In the genomic region with DNA sequence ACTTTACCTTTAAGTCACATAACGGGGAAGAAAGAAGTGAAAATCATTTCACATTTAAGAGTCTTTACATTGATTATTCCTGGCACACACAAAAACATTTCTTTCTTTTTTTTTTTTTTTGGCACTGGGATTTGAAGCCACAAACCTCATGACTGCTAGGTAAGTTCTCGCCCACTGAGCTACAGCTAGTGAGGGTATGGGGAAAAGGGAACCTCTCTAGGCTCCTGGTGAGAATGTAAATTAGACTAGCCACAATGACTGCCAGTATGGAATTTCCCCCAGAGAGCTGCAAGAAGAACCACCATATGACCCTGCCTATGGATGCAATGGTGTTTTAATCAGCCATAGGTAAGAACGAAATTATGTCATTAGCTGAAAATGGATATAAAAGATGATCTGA, we compare ENCODE assay signal across 46 mouse cellular contexts. TPM values are rescaled to one million over a fixed set of nuclear protein-coding genes. Genes with fewer than 3 reads are reported as not detected.
"Had no signal": no experiment of that assay in that cellular context is flagged by ENCODE, and none has a peak within 500 bp of the region (broad histone marks: within the 10 kb centered on the region; RNA-seq: fewer than 3 reads in every experiment).

No protein-coding gene starts in this region.

- H3K36me3 ChIP-seq: heart, embryonic 10.5 days; heart, embryonic 12.5 days; heart, embryonic 13.5 days; heart, embryonic 15.5 days; hindbrain, embryonic 10.5 days; hindbrain, embryonic 12.5 days; hindbrain, embryonic 13.5 days; hindbrain, embryonic 15.5 days; intestine, embryonic 15.5 days; kidney, embryonic 15.5 days had no signal

- ATAC-seq: hindbrain, postnatal 0 days; inflammation-experienced regulatory T-cells, adult 6 months; intestine, embryonic 15.5 days; intestine, embryonic 16.5 days; intestine, postnatal 0 days had no signal

- DNase-seq: heart, postnatal 10 days; heart, postnatal 14 days; heart, postnatal 36 days; heart, postnatal 4 days; kidney, adult 11 months; kidney, adult 18-20 months; kidney, adult 2 months; kidney, adult 8-10 months; kidney, adult 9 months; kidney, postnatal 10 days; kidney, postnatal 14 days; kidney, postnatal 25 days; kidney, postnatal 36 days; kidney, postnatal 4 days; layer of hippocampus, adult 9-11 months; layer of hippocampus, postnatal 36 days had no signal

- H3K9ac ChIP-seq: heart, embryonic 12.5 days; heart, embryonic 13.5 days; heart, embryonic 15.5 days; hindbrain, embryonic 12.5 days; hindbrain, embryonic 13.5 days; hindbrain, embryonic 14.5 days; hindbrain, embryonic 15.5 days; intestine, embryonic 15.5 days; kidney, embryonic 15.5 days had no signal

- H3K4me3 ChIP-seq: heart, embryonic 10.5 days; heart, embryonic 12.5 days; heart, embryonic 13.5 days; heart, embryonic 15.5 days; hindbrain, embryonic 10.5 days; hindbrain, embryonic 12.5 days; hindbrain, embryonic 13.5 days; hindbrain, embryonic 15.5 days; intestine, embryonic 15.5 days; kidney, embryonic 15.5 days; layer of hippocampus, adult 2 months had no signal

- H3K27me3 ChIP-seq: heart, embryonic 12.5 days; heart, embryonic 13.5 days; heart, embryonic 15.5 days; hindbrain, embryonic 12.5 days; hindbrain, embryonic 13.5 days; hindbrain, embryonic 15.5 days; intestine, embryonic 15.5 days; kidney, embryonic 15.5 days had no signal

- H3K27ac ChIP-seq: heart, embryonic 10.5 days; heart, embryonic 13.5 days; heart, embryonic 15.5 days; hindbrain, embryonic 10.5 days; hindbrain, embryonic 12.5 days; hindbrain, embryonic 13.5 days; hindbrain, embryonic 14.5 days; hindbrain, embryonic 15.5 days; hindbrain, postnatal 0 days; intestine, embryonic 15.5 days; kidney, embryonic 15.5 days; kidney, postnatal 0 days; layer of hippocampus, adult 2 months had no signal

- H3K9me3 ChIP-seq: heart, embryonic 10.5 days; heart, embryonic 13.5 days; heart, embryonic 15.5 days; hindbrain, embryonic 10.5 days; hindbrain, embryonic 12.5 days; hindbrain, embryonic 13.5 days; hindbrain, embryonic 15.5 days; intestine, embryonic 15.5 days; kidney, embryonic 15.5 days had no signal

- H3K4me2 ChIP-seq: heart, embryonic 11.5 days; heart, embryonic 12.5 days; heart, embryonic 13.5 days; heart, embryonic 15.5 days; hindbrain, embryonic 12.5 days; hindbrain, embryonic 13.5 days; hindbrain, embryonic 14.5 days; hindbrain, embryonic 15.5 days; intestine, embryonic 15.5 days; kidney, embryonic 15.5 days had no signal

- H3K4me1 ChIP-seq: heart, embryonic 10.5 days; heart, embryonic 12.5 days; heart, embryonic 13.5 days; heart, embryonic 15.5 days; hindbrain, embryonic 10.5 days; hindbrain, embryonic 12.5 days; hindbrain, embryonic 13.5 days; hindbrain, embryonic 15.5 days; intestine, embryonic 15.5 days; kidney, embryonic 15.5 days had no signal

RNA-seq across cellular contexts. Expression of a gene that starts 49.9 kb away (rescaled TPM):
- total RNA-seq: heart, postnatal 14 days; heart, postnatal 25 days; heart, postnatal 36 days; hematopoietic stem cell, adult 5-6 weeks; hindbrain, postnatal 0 days; layer of hippocampus, adult 18-20 months; layer of hippocampus, adult 2 months; layer of hippocampus, adult 8-10 months; layer of hippocampus, postnatal 14 days; layer of hippocampus, postnatal 25 days; layer of hippocampus, postnatal 36 days; left cerebral cortex, adult 18-20 months had no signal
- polyA plus RNA-seq: heart, embryonic 10.5 days; heart, embryonic 11.5 days; heart, embryonic 12.5 days; heart, embryonic 14.5 days; hindbrain, embryonic 10.5 days; hindbrain, embryonic 11.5 days; hindbrain, embryonic 13.5 days; hindbrain, embryonic 14.5 days; hindbrain, postnatal 0 days; inflammation-experienced regulatory T-cells, adult 6 months; intestine, postnatal 0 days; kidney, adult 2 months; kidney, embryonic 14.5 days; large intestine, adult 2 months had no signal

RNA-seq across cellular contexts. Expression of a gene that starts 56.8 kb away (rescaled TPM):
- total RNA-seq: heart, postnatal 14 days; heart, postnatal 25 days; hematopoietic stem cell, adult 5-6 weeks had no signal
- polyA plus RNA-seq: heart, embryonic 14.5 days; heart, embryonic 15.5 days; heart, postnatal 0 days; hindbrain, embryonic 11.5 days; hindbrain, embryonic 13.5 days; inflammation-experienced regulatory T-cells, adult 6 months; intestine, embryonic 16.5 days had no signal
